Mouse (Mus musculus) gastrocnemius, adult 2 months (tissue): ENCODE data around the gene Apba3. TPM values are rescaled to one million over a fixed set of nuclear protein-coding genes. Genes with fewer than 3 reads are reported as not detected.

ENCODE experiments used
- DNase-seq: peaks from one replicate; pipeline ENCODE4 v3.0.0; 2022
- H3K27ac ChIP-seq: fragments of 200-600 bp; 2 replicates; pipeline ENCODE4 v1.8.1; 2022; ENCODE audit warnings: mild to moderate bottlenecking
- H3K4me3 ChIP-seq: fragments of 200-600 bp; 2 replicates; pipeline ENCODE4 v1.8.1; 2022; ENCODE audit warnings: mild to moderate bottlenecking, moderate library complexity
- CTCF ChIP-seq: fragments of 200-600 bp; IDR thresholded peaks from 2 replicates; pipeline ENCODE4 v1.8.1; 2022; ENCODE audit warnings: antibody characterized with exemption, mild to moderate bottlenecking, moderate library complexity
- intact Hi-C: fragments of 180-260 bp; cut with DNase I; formaldehyde crosslinking; loops from one replicate; pipeline ENCODE4 v1.15.1; 2025
- total RNA-seq, 2 experiments: library from RNA; stranded (reverse); gene quantifications; 2 replicates each; pipeline ENCODE4 v1.2.3; 2021

Apba3 gene
- total RNA-seq, 2 experiments from 2014 or later: 110 to 119 TPM

DNA sequence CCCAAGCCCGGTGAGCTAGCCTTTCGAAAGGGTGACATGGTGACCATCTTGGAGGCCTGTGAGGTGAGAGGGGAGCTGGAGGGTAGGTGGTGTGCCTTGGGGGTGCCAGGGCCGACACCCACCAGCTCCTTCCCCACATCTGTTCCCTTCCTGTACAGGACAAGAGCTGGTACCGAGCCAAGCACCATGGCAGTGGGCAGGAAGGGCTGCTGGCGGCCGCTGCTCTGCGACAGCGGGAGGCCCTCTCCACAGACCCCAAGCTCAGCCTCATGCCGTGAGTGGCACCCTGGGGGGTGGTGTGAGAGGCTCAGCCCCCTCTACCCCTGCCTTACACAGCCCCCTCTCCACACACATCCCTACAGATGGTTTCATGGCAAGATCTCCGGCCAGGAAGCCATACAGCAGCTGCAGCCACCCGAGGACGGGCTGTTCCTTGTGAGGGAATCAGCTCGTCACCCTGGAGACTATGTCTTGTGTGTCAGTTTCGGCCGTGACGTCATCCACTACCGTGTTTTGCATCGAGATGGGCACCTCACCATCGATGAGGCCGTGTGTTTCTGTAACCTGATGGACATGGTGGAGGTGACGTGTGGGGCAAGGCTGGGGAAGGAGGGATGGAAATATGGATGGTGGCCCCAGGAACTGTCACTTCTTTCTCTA is 7.4 kb upstream of the Apba3 start:
- no peak for DNase-seq
- intact Hi-C loops: no loop called here
- no peak overlapping the region for H3K27ac ChIP-seq
- no peak overlapping the region for H3K4me3 ChIP-seq
- TF ChIP-seq CTCF: no peak

DNA sequence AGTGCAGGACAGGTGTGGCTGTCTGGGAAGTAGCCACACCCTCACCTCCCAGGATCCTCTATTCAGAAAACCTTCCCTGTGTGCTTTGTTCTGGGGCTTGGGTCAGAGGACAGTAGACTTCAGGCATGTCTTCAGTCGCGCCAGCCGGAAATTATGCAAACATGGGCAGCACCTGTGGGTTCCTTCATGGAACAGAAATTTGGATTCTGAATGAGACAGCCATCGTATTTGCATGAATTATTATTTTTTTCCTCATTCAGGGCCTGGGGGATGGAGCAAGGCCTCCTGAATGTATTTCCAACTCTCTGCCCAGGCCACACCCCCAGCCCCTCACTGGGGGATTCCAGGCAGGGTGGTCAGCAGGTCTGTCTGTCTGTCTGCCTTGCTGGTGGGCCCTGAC is 5.7 kb upstream of the Apba3 start:
- TF ChIP-seq CTCF: no peak
- intact Hi-C loops: loop anchor here (10.0 kb wide), 1 partner anchor 826 kb away; the partner anchor contains the start of gene Tcf3
- H3K4me3 ChIP-seq: no peak overlapping the region
- no peak overlapping the region for H3K27ac ChIP-seq
- DNase-seq: no peak

DNA sequence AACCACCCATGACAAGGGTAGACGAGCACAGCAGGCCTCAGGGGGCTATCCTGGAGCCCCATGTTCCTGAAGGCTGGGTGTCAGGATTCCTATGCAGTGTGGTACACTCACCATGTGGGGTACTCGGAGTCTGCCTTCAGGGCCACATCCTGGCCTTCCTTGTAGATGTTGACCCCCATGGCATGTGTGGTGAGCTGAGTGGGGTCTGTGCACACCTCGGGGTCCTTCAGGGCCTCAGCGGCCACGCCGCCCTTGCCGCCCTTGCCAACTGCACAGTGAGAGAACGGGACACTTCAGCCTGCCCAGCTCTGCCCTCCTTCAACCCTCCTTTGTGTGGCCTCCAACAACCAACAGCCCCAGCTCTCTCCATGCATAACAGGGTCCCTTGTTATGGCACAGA is 1.2 kb upstream of the Apba3 start:
- H3K27ac ChIP-seq: peak overlapping the region; percentile 29; the same call in 1 of the 2 replicates
- intact Hi-C loops: loop anchor here (10.0 kb wide), 1 partner anchor 831 kb away; the partner anchor contains the start of gene Tcf3
- no peak for DNase-seq
- peak overlapping the region; percentile 82 for H3K4me3 ChIP-seq
- no peak for TF ChIP-seq CTCF

DNA sequence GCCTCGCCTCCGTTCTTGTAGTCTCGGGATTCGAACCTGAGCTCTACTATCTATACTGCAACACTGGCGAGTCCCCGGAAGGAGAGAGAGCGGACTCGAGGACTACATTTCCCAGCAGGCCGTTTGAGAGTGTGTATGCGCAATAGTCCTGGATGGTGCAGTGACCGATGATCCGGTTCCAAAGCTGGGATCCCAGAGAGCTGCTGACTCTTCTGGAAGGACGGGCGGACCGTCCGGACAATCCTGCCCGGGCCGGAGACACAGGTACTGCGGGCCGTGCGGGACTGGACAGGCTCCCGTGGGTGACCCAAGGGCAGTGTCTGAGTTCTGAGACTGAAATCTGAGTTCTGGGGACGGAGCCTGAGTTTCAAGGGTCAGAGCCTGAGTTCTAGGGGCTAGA is 1.3 kb downstream of the Apba3 start:
- TF ChIP-seq CTCF: no peak
- intact Hi-C loops: loop anchor here (10.0 kb wide), 1 partner anchor 833 kb away; the partner anchor contains the start of gene Tcf3
- H3K4me3 ChIP-seq: peak overlapping the region; percentile 91
- H3K27ac ChIP-seq: peak overlapping the region; percentile 100
- peak; percentile 92 for DNase-seq

DNA sequence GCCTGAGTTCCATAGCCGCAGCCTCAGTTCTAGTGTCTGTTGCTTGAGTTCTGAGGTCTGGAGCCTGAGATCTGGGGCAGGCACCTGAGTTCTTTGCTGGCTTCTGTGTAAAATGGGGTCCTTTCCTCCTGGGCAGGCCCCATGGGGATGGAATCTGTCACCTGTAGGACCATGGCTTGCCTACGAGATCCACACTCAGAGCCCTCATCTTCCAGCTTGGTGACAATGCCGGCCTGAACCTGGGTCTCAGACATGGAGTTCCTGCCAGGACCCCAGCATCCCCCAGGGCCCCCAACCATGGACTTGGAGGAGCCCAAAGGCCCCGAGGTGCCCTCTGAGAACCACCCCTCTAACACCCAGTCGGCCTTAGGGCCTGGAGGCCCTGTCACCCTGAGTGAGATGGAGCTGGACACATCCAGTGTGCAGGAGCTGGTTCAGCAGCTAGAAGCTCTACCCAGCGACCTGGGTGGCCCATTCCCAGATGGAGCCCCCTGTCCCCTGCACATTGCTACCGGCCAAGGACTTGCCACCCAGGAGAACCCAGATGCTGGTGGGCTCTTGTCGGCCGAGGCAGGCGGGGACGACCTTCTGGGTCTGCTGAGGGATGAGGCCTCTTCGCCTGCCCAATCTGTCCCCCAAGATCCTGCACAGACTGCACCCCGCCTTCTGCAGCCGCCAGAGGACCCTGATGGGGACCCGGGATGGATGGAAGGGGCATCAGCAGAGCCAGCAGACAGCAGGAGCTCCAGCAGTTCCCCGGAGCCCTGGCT is 2.1 kb downstream of the Apba3 start:
- intact Hi-C loops: loop anchor here (10.0 kb wide), 1 partner anchor 834 kb away; the partner anchor contains the start of gene Tcf3
- H3K27ac ChIP-seq: peak overlapping the region; percentile 100
- no peak for TF ChIP-seq CTCF
- DNase-seq: no peak
- H3K4me3 ChIP-seq: peak overlapping the region; percentile 91

DNA sequence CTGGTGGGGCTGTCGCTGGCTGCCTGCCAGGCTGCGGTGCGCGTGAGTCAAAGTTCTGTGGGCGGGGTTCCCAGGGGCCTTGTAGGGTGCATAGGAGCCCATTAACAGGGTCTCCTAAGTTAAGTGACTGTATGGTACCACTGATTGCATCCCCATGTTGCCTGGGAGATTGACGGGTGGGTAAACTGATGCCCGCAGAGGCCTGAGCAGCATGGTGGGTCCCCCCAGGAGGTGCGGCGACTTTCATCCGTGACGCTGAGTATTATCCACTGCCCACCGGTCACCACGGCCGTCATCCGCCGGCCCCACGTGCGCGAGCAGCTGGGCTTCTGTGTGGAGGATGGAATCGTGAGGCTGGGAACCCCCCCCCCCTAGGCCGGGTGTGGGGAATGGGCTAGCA is 5.6 kb downstream of the Apba3 start:
- TF ChIP-seq CTCF: no peak
- intact Hi-C loops: no loop called here
- H3K27ac ChIP-seq: no peak overlapping the region
- DNase-seq: no peak
- no peak overlapping the region for H3K4me3 ChIP-seq

DNA sequence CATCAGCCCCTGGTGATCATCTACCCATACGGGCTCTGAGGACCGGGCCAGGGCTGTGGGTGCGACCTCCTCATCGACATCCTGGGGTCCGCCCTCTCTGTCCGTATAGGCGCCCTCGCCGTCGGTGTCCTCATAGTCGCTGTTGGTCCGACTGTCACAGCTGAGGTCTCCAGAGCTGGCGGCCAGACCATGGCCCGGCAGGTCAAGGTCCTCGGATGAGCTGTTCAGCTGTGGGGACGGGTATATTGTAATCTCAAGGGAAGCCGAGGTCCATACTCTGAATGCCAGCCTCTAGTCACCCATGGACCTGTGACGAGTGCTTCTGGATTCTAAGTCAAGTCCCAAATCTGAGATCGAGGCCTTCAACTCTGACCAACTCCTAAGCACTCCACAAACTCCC is 7.1 kb downstream of the Apba3 start:
- no peak overlapping the region for H3K27ac ChIP-seq
- no peak overlapping the region for H3K4me3 ChIP-seq
- DNase-seq: no peak
- TF ChIP-seq CTCF: no peak
- intact Hi-C loops: no loop called here

DNA sequence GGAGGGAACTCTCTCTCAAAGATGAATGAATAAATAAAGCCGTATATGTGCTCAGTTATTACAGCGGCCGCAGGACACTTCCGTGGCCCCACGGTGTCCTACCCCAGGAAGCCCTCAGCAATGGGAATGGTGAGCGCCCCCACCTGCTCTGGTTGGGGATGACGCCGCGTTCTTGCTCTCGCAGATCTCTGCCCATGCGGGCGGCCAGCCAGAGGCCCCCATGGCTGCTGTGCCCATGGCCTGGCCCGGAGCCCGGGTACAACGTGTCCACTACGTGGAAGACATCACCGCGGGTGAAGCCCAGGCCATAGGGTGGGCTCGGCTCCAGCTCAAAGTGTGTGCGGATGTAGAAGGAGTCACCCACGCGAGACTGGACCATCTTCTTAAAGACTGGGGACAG is 10.9 kb downstream of the Apba3 start:
- TF ChIP-seq CTCF: no peak
- intact Hi-C loops: no loop called here
- no peak overlapping the region for H3K4me3 ChIP-seq
- no peak for DNase-seq
- no peak overlapping the region for H3K27ac ChIP-seq

DNA sequence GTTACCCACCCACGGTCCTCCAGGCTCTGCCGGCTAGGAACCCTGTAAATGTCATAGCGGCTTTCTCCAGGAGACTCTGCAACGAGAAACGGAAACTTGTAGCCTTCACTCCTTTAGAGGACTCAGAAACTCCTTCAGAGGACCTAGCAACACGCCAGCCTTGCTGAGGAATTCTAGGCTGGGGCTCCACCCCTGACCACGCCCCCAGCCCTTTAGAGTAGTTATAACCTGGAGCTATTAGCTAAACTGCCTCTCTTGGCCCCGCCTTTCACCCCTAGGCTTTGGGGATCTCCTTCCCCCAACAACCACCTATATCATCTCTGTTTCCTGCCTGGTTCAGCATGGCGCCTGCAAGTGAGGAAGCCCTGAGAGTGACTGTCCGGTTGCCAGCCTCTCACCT is 12.7 kb downstream of the Apba3 start:
- Histone ChIP-seq H3K27ac (no peak overlapping the region), H3K4me3 (no peak overlapping the region)
- intact Hi-C loops: no loop called here
- TF ChIP-seq CTCF: no peak
- no peak for DNase-seq

DNA sequence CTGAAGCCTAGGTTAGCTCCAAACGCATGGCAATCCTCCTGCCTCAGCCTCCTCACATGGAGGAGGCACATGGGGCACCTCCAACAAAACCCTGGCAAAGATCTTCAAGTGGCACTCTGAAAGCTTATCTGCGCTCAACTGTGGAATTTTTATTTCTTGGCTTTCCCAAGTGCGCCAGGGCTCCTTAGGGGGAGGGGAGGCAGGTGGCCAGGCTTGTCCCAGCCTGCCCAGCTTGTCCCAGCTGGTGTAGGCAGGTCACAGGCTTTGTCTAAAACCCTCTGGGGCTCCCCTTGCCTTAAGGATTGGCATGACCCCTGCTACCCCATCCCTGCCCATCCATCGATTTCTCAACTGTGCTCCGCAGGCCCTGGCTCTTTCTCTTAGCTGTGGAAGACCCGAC is 17.4 kb downstream of the Apba3 start:
- Histone ChIP-seq H3K4me3 (no peak overlapping the region), H3K27ac (no peak overlapping the region)
- DNase-seq: no peak
- TF ChIP-seq CTCF: no peak
- intact Hi-C loops: no loop called here

DNA sequence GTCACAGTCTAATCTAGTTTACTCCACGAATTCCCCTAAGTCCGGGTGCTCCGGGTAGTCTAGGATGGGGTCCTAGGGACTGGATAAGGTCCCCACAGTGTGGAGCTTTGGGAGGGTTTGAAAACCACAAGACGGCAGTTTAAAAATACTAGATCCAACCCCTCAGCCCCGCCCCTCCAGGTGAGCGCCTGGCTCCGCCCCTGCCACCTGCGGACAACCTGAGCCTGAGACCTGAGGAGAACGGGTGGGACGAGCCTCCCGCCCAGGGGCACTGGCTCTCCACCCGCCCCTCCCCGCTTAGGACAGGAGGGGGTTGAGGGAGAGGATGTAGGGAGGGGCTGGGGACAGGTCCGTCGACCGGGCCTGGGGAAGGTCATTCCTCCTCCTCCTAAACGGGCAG is 18.0 kb downstream of the Apba3 start:
- Histone ChIP-seq H3K4me3 (no peak overlapping the region), H3K27ac (no peak overlapping the region)
- no peak for TF ChIP-seq CTCF
- intact Hi-C loops: loop anchor here (5.0 kb wide), 1 partner anchor 168 kb away; no protein-coding TSS in a partner anchor
- no peak for DNase-seq

DNA sequence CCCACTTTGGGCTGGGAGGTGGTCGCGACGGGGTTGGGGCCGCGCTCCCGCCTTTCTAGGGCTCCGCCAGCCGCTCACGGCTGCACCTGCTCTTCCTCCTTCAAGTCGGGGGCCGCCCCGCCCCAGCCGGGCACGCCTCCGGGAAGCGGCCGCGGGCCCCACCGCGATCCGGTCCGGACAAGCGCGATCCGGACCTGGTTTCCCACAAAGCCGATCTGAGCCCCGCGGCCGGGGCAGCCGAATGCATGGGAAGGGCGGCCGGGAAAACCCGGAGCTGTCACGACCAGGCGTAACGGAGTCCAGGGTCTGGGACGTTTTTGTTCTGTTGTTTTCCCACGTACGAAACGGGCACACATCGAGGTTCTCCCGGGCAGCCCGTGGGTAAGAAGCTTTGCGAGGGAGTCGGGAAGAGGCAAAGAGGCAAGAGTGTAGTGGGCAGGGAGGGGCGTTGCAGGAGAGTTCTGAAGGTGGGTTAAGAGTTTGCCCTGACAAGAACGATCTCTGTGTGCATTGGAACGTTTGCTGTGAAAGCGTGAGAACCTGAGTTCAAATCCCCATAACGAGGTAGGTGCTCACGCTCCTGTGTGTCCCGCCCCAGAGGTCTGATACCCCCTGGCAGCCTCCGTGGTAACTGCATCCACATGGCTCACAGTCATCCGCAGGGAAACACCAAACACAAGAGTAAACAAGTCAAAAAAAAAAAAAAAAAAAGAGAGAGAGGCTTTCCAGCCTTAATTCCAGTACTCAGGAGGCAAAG is 19.1 kb downstream of the Apba3 start:
- TF ChIP-seq CTCF: peak; percentile 3; the same call in 1 of the 2 replicates
- peak; percentile 94 for DNase-seq
- H3K4me3 ChIP-seq: peak overlapping the region; percentile 67
- intact Hi-C loops: loop anchor here (5.0 kb wide), 1 partner anchor 166 kb away; no protein-coding TSS in a partner anchor
- no peak overlapping the region for H3K27ac ChIP-seq
